Mouse (Mus musculus): ENCODE measurements at regions not wholly inside any gene's neighbourhood (a gene's known extent, or its start where the extent isn't known, plus 50 kb on each side); places are given as distances from the start of the nearest gene placed in this dataset.

- TF ChIP-seq CTCF (conservative IDR thresholded peaks at IDR 0.05; ENCODE audit: low read length) (no peak), NANOG (IDR thresholded peaks at IDR 0.05; ENCODE audit: borderline replicate concordance, low read length) (no peak), POU5F1 (IDR thresholded peaks at IDR 0.05; ENCODE audit: borderline replicate concordance, low read length) (no peak)
Observed at GRCm38 (mm10) chr1:78602039-78602438, 55.6 kb upstream of the Acsl3 start.
